Mouse (Mus musculus) layer of hippocampus, postnatal 36 days (tissue): ENCODE measurements around the gene Zfp592. TPM values are rescaled to one million over a fixed set of nuclear protein-coding genes. Genes with fewer than 3 reads are reported as not detected.

Source experiments
- DNase-seq, 2 experiments: peaks; one replicate each; pipeline ENCODE4 v3.0.0; 2022
- total RNA-seq, 2 experiments: library from RNA; stranded (reverse); gene quantifications; 2 replicates each; pipeline ENCODE4 v1.2.3; 2021

Zfp592 gene
- total RNA-seq, 2 experiments from 2014 or later = 19.3 to 26.4 TPM

GRCm38 (mm10) chr7:80993834-80994662 is 567 bp downstream of the Zfp592 start:
- DNase-seq = peak in 1 of 2 experiments; percentile 40

GRCm38 (mm10) chr7:80994663-80995005 is 1.2 kb downstream of the Zfp592 start:
- no peak for DNase-seq

GRCm38 (mm10) chr7:80995266-80996146 is 2.0 kb downstream of the Zfp592 start:
- no peak for DNase-seq

GRCm38 (mm10) chr7:80997776-80998175 is 4.3 kb downstream of the Zfp592 start:
- DNase-seq = no peak

GRCm38 (mm10) chr7:80999536-80999935 is 6.1 kb downstream of the Zfp592 start:
- DNase-seq = no peak

- no peak for DNase-seq
Observed at GRCm38 (mm10) chr7:81001844-81002243, 8.4 kb downstream of the Zfp592 start.

- DNase-seq = no peak
Observed at GRCm38 (mm10) chr7:81004556-81005079, 11.1 kb downstream of the Zfp592 start.

GRCm38 (mm10) chr7:81005969-81006368 is 12.5 kb downstream of the Zfp592 start:
- no peak for DNase-seq

- no peak for DNase-seq
Observed at GRCm38 (mm10) chr7:81008285-81008684, 14.8 kb downstream of the Zfp592 start.

- no peak for DNase-seq
Observed at GRCm38 (mm10) chr7:81011576-81011975, 18.1 kb downstream of the Zfp592 start.

- DNase-seq = no peak
Observed at GRCm38 (mm10) chr7:81020307-81020706, 26.8 kb downstream of the Zfp592 start.

GRCm38 (mm10) chr7:81022731-81023130 is 29.2 kb downstream of the Zfp592 start:
- no peak for DNase-seq

GRCm38 (mm10) chr7:81024118-81024517 is 30.6 kb downstream of the Zfp592 start:
- DNase-seq = no peak

GRCm38 (mm10) chr7:81024651-81025050 is 31.2 kb downstream of the Zfp592 start:
- DNase-seq = no peak

GRCm38 (mm10) chr7:81025751-81026150 is 32.3 kb downstream of the Zfp592 start:
- DNase-seq = no peak

GRCm38 (mm10) chr7:81039711-81040110 is 46.2 kb downstream of the Zfp592 start:
- no peak for DNase-seq

- peak in 1 of 2 experiments; percentile 28 for DNase-seq
Observed at GRCm38 (mm10) chr7:81043023-81043620, 49.6 kb downstream of the Zfp592 start.

- no peak for DNase-seq
Observed at GRCm38 (mm10) chr7:81047847-81048246, 54.4 kb downstream of the Zfp592 start.

GRCm38 (mm10) chr7:81048513-81048912 is 55.0 kb downstream of the Zfp592 start:
- DNase-seq = no peak

- no peak for DNase-seq
Observed at GRCm38 (mm10) chr7:81049966-81050365, 56.5 kb downstream of the Zfp592 start.

- no peak for DNase-seq
Observed at GRCm38 (mm10) chr7:81055709-81056370, 62.4 kb downstream of the Zfp592 start.

GRCm38 (mm10) chr7:81057471-81057870 is 64.0 kb downstream of the Zfp592 start, which contains the start of gene Alpk3:
Alpk3 (plus strand) TSS chr7:81057600.
- DNase-seq = no peak
